ENCODE assay signal across 8 mouse cellular contexts in genomic region chr5:148708014-148708741, GRCm38 (mm10).
DNase-seq lines count a peak whose midpoint lies in the region; ATAC-seq lines count a peak whose summit lies in the region.

No protein-coding gene starts in this region.

- H3K4me1 ChIP-seq in forebrain, embryonic 11.5 days (replicated peaks; ENCODE audit: control insufficient read depth, insufficient read depth, low read length) = 0 out of 2 replicates have a peak, but pooled peaks cover 2% of the 10 kb centered on the region
- H3K4me1 ChIP-seq in midbrain, embryonic 14.5 days (ENCODE audit: control insufficient read depth, insufficient read depth, low read length) = peaks cover 17% of the 10 kb centered on the region

- no peaks in the 10 kb centered on the region for H3K9me3 ChIP-seq in forebrain, embryonic 11.5 days (ENCODE audit: control insufficient read depth, low read length)
- H3K9me3 ChIP-seq in midbrain, embryonic 14.5 days (ENCODE audit: control insufficient read depth, low read length) = no peaks in the 10 kb centered on the region

- no peak overlapping the region for H3K4me3 ChIP-seq in forebrain, embryonic 11.5 days (ENCODE audit: low read depth, low read length)
- no peak overlapping the region for H3K4me3 ChIP-seq in midbrain, embryonic 14.5 days (replicated peaks; ENCODE audit: low read depth, low read length)

- H3K27ac ChIP-seq in forebrain, embryonic 11.5 days (ENCODE audit: low read depth, low read length) = no peak overlapping the region
- H3K27ac ChIP-seq in midbrain, embryonic 14.5 days (replicated peaks; ENCODE audit: low read depth, low read length) = peak overlapping the region; percentile 60

- 0 out of 2 replicates have a peak, but pooled peaks have one; percentile 27 for ATAC-seq in forebrain, embryonic 11.5 days (replicated peaks; ENCODE audit: low FRiP score)
- peak; percentile 31; the same call in 1 of the 2 replicates for ATAC-seq in midbrain, embryonic 14.5 days (ENCODE audit: low FRiP score, low TSS enrichment)
- ATAC-seq in megakaryocyte-erythroid progenitor cell, adult 5-6 weeks (replicated peaks; ENCODE audit: low FRiP score, low TSS enrichment, poor library complexity, severe bottlenecking) = no peak

- no peaks in the 10 kb centered on the region for H3K36me3 ChIP-seq in forebrain, embryonic 11.5 days (ENCODE audit: control insufficient read depth, insufficient read depth, low read length)
- H3K36me3 ChIP-seq in midbrain, embryonic 14.5 days (ENCODE audit: control insufficient read depth, insufficient read depth, low read length) = no peaks in the 10 kb centered on the region

- no peak overlapping the region; the same call in 1 of the 2 replicates for H3K9ac ChIP-seq in forebrain, embryonic 11.5 days (ENCODE audit: low read length)
- peak overlapping the region; percentile 23; the same call in 1 of the 2 replicates for H3K9ac ChIP-seq in midbrain, embryonic 14.5 days (replicated peaks; ENCODE audit: low read length)

- H3K4me2 ChIP-seq in forebrain, embryonic 11.5 days (ENCODE audit: low read depth, low read length, severe bottlenecking) = no peak overlapping the region
- H3K4me2 ChIP-seq in midbrain, embryonic 14.5 days (ENCODE audit: low read length) = no peak overlapping the region

- WGBS in forebrain, embryonic 11.5 days = 36% methylated on average over 11 of the region's 11 CpGs
- 25% methylated on average over 11 of the region's 11 CpGs for WGBS in midbrain, embryonic 14.5 days

- H3K27me3 ChIP-seq in forebrain, embryonic 11.5 days (ENCODE audit: control insufficient read depth, insufficient read depth, low read length) = no peaks in the 10 kb centered on the region
- H3K27me3 ChIP-seq in midbrain, embryonic 14.5 days (ENCODE audit: control insufficient read depth, insufficient read depth, low read length) = no peaks in the 10 kb centered on the region

- peak; percentile 22 to 66 for DNase-seq in frontal cortex, adult 2 months (ENCODE audit: extremely low spot score in 1 of 2, low spot score in 1 of 2)
- DNase-seq in frontal cortex, postnatal 14 days (ENCODE audit: low spot score in 2 of 2) = no peak
- peak; percentile 30 to 36 for DNase-seq in B cell, adult 2 months
- DNase-seq in forebrain, embryonic 11.5 days (ENCODE audit: low spot score) = no peak
- DNase-seq in induced T-regulatory cell, adult 2 months (ENCODE audit: low read depth) = peak; percentile 27
- DNase-seq in midbrain, embryonic 14.5 days = peak; percentile 51
- DNase-seq in urinary bladder, adult 2 months (ENCODE audit: low spot score) = no peak

Comparison
In these comparisons a context has a peak if more than half of its experiments do, and no peak if none do; other contexts are left out.
1. DNase-seq: peak in frontal cortex, adult 2 months (2 of 2), B cell, adult 2 months (2 of 2), induced T-regulatory cell, adult 2 months (single experiment) and midbrain, embryonic 14.5 days (single experiment); none in frontal cortex, postnatal 14 days (0 of 2), forebrain, embryonic 11.5 days (single experiment) and urinary bladder, adult 2 months (single experiment).